Mouse (Mus musculus) lung, embryonic 15.5 days (tissue): ENCODE measurements around the gene Kmt2e. TPM values are rescaled to one million over a fixed set of nuclear protein-coding genes. Genes with fewer than 3 reads are reported as not detected.

Experiments used
- ATAC-seq: fragments of 200-750 bp; cut with Nextera tagmentation; 2 replicates; pipeline ENCODE4 v1.8.0; 2017; ENCODE audit warnings: moderate number of reproducible peaks, borderline replicate concordance; ENCODE audit not compliant: low FRiP score, low TSS enrichment; ENCODE audit errors: extremely low read depth
- H3K27ac ChIP-seq: fragments of 300-500 bp; sonication (generic); 2 replicates; pipeline ENCODE4 v1.5.1; 2015; ENCODE audit warnings: moderate library complexity, mild to moderate bottlenecking, inconsistent platforms
- H3K27me3 ChIP-seq: fragments of 300-500 bp; sonication (generic); 2 replicates; pipeline ENCODE4 v1.6.1; 2015; ENCODE audit warnings: inconsistent platforms
- H3K36me3 ChIP-seq: fragments of 300-500 bp; sonication (generic); 2 replicates; pipeline ENCODE4 v1.6.1; 2015; ENCODE audit warnings: inconsistent platforms
- H3K4me1 ChIP-seq: fragments of 300-500 bp; sonication (generic); 2 replicates; pipeline ENCODE4 v1.6.1; 2015; ENCODE audit warnings: inconsistent platforms
- H3K4me2 ChIP-seq: fragments of 300-500 bp; sonication (generic); 2 replicates; pipeline ENCODE4 v1.6.1; 2015; ENCODE audit warnings: inconsistent platforms, mild to moderate bottlenecking, moderate library complexity
- H3K4me3 ChIP-seq: fragments of 300-500 bp; sonication (generic); 2 replicates; pipeline ENCODE4 v1.5.1; 2015; ENCODE audit warnings: mild to moderate bottlenecking, inconsistent platforms
- H3K9ac ChIP-seq: fragments of 300-500 bp; sonication (generic); 2 replicates; pipeline ENCODE4 v1.6.1; 2015; ENCODE audit warnings: inconsistent platforms
- H3K9me3 ChIP-seq: fragments of 300-500 bp; sonication (generic); 2 replicates; pipeline ENCODE4 v1.6.1; 2016; ENCODE audit warnings: inconsistent platforms
- WGBS: fragments of 180-500 bp; shearing (Covaris S2); methylation state at CpG from one replicate; pipeline ENCODE4 v1.1.7; 2015; 5-methylcytosine and 5-hydroxymethylcytosine counted together
- polyA plus RNA-seq: library from polyadenylated mRNA; unstranded; fragments of >200 nt; fragmentation: Nextera tagmentation; extraction: Ambion mirVana; gene quantifications from 2 replicates; pipeline ENCODE4 v1.2.1, GENCODE M21; 2015

Kmt2e gene
- polyA plus RNA-seq, 1 experiment from 2014 or later = 99.4 TPM

DNA sequence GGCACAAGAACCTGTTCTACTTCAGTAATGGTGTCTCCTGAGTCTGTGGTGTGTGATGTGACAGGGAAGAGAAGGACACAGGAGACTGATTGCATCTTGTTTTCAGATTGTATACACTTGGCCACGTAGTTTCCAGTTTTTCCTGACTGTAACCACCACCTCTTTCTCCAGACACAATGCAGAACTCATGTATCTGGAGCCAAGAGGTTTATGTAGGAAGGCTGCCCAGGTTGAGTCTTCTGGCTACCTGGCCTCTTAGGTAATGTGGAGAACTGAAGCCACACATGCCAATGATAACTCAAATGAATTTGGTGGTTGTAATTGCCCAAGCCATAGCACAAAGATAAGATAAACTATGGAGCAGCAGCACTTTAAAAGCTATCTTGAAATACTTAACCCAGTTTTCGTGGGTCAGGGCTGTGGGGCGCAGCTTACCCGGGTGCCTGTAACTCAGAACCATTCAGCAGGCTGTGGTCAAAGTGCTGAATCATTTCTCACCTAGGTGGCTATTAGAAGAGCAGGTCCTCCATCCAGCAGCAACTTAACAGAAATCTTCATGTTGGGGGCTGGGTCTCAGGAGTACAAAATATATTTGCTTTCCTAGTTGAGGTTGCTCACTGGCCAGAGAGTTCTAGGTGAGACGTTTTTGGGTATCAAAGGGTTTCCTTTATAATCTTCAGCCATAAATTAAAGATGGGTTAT is 21.8 kb upstream of the Kmt2e start:
- no peak for ATAC-seq
- Histone ChIP-seq H3K27me3 (no peaks in the 10 kb centered on the region), H3K4me1 (peaks cover 38% of the 10 kb centered on the region), H3K9me3 (no peaks in the 10 kb centered on the region), H3K4me2 (no peak overlapping the region), H3K4me3 (no peak overlapping the region), H3K9ac (no peak overlapping the region), H3K36me3 (peaks cover 5% of the 10 kb centered on the region; the same call in 1 of the 2 replicates), H3K27ac (no peak overlapping the region)
- WGBS = 72% methylated on average over 5 of the region's 5 CpGs

DNA sequence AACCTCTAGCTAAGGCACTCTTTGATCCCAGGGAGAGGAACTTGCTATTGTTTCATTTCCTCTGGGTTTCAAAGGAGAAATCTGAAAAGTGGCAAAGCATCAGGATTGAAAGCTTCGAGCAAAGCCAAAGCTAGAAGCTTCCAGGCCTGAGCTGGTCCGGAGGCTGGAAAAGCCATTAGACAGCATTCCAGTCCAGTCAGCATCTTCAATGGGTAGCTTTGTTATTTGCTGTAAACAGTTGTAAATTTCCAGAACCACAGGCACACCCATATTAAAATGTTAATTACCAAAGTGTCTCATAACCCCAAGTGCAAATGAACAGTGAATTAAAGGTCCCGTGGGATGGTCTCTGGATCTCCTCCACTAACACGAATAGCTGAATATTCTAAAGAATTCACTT is 21.2 kb upstream of the Kmt2e start:
- 66% methylated on average over 4 of the region's 4 CpGs for WGBS
- H3K27ac ChIP-seq = no peak overlapping the region

DNA sequence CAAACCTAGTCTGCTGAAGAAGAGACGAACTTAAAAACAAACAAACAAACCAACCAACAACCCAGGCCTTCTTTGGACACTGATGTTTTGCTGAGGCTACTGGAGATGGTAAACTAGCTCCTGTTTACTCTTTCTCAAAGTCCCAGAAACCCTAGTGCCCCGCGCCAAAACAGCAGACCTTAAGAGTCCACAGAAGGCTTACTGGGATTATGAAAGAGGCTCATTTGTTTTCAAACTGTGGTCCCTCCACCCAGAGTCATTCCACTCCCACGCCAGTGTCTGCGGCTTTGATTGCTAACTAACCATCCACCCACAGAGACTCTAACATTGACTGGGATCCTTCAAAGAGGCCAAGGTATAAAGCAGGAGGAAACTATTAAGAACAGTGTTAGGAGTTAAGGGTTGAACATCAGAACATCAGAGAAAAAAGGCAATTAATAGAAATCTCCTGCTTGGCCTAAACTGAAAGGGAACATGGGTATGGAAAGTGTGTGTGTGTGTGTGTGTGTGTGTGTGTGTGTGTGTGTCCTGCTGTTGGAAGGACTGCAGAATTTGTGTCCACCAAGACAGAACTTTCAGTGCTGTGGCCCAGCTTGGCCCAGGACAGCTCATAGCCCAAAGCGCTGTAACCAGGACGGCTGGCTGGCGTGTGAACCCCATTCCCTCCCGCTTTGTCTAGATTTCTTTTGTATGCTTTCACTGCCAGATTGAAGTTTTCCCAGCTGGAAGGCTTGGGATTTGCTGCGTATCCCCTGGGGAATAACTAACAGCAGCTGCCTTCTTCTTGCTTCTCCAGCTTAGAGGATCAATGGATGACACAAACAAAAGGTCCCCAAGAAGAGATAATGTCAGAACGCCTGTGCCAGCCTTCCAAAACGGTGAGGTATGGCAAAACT is 20.4 kb upstream of the Kmt2e start:
- Histone ChIP-seq H3K9ac (no peak overlapping the region), H3K4me2 (no peak overlapping the region), H3K9me3 (no peaks in the 10 kb centered on the region), H3K4me1 (peaks cover 39% of the 10 kb centered on the region), H3K27ac (peak overlapping the region; percentile 30; the same call in 1 of the 2 replicates), H3K4me3 (no peak overlapping the region), H3K27me3 (no peaks in the 10 kb centered on the region), H3K36me3 (peaks cover 5% of the 10 kb centered on the region; the same call in 1 of the 2 replicates)
- no peak for ATAC-seq
- 61% methylated on average over 12 of the region's 12 CpGs for WGBS

More for the DNA sequence above, 21.2 kb upstream of the Kmt2e start:
- ATAC-seq = no peak
- no peak overlapping the region for H3K4me3 ChIP-seq
- H3K27me3 ChIP-seq = no peaks in the 10 kb centered on the region
- peaks cover 40% of the 10 kb centered on the region for H3K4me1 ChIP-seq
- H3K9ac ChIP-seq = no peak overlapping the region
- H3K9me3 ChIP-seq = no peaks in the 10 kb centered on the region
- no peak overlapping the region for H3K4me2 ChIP-seq
- peaks cover 5% of the 10 kb centered on the region; the same call in 1 of the 2 replicates for H3K36me3 ChIP-seq

DNA sequence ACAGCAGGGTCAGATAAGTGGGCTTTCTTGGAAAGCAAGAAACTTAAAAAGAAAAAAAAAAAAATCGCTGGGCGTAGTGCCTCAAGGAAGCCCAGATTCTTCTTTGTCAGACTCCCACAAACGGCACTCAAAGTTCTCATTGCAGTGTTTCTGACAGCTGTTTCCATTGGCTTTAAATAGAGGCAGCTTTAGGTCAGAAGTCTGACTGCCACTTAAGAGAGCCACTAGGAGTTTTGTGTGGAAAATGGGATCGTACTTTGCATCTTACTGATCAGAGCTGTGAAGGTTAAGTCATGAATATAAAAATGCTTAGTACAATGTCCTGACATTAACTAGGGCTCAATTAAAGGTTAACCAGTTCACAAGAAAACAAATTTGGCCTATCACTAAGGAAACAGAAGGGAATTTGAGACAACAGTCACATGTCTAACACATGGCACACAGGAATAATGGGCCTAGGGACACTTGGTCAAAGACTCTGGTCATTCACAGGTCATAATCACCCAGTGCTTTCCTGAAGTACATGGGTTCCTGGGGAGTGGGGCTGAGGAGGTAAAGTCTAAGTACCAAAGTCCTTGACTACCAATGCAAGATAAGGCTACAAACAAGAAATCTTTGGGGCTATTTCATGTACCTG is 19.6 kb upstream of the Kmt2e start:
- peaks cover 47% of the 10 kb centered on the region for H3K4me1 ChIP-seq
- ATAC-seq = no peak
- 52% methylated on average over 4 of the region's 4 CpGs for WGBS

DNA sequence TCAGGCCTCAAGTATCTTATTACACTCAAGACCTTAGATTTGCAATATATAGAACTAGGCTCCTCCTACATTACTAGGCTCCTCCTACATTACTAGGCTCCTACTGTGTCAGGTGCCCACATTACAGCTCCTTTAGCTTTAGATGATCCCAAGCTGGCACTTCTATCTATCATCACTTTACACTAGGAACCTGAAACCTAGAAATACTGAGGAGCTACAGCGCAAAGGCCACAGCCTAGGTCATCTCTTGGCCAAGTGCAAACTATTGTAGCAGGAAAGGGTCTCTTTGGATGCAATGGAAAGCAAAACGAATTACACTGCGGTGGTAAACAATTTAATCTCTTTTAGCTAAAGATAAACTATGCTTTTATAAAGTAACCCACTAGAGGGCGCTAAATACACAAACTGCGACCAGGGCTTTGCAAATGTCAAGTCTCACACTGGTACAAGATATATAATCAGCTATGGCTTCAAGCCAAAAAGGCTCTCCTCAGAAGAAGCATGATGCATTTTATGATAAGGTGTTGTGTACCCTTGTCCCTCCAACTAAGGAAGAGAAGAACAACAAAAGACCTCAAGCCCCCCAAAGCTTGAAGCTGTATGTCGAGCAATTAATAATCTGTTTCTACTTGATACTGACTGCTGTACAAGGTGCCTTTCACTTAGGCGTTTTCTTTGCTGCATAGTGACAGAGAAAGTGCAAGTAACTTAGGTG is 18.5 kb upstream of the Kmt2e start:
- no peak overlapping the region for H3K4me3 ChIP-seq
- H3K9ac ChIP-seq = no peak overlapping the region
- ATAC-seq = no peak
- 0 out of 2 replicates have a peak overlapping the region, but pooled peaks have one; percentile 20 for H3K27ac ChIP-seq
- H3K9me3 ChIP-seq = no peaks in the 10 kb centered on the region
- no peak overlapping the region for H3K4me2 ChIP-seq
- peaks cover 55% of the 10 kb centered on the region for H3K4me1 ChIP-seq
- 26% methylated on average over 7 of the region's 7 CpGs for WGBS
- no peaks in the 10 kb centered on the region for H3K27me3 ChIP-seq
- no peaks in the 10 kb centered on the region for H3K36me3 ChIP-seq

More for the DNA sequence above, 19.6 kb upstream of the Kmt2e start:
- Histone ChIP-seq H3K9ac (no peak overlapping the region), H3K36me3 (peaks cover 3% of the 10 kb centered on the region; the same call in 1 of the 2 replicates), H3K9me3 (no peaks in the 10 kb centered on the region), H3K27ac (no peak overlapping the region), H3K4me3 (no peak overlapping the region), H3K27me3 (no peaks in the 10 kb centered on the region), H3K4me2 (no peak overlapping the region)

DNA sequence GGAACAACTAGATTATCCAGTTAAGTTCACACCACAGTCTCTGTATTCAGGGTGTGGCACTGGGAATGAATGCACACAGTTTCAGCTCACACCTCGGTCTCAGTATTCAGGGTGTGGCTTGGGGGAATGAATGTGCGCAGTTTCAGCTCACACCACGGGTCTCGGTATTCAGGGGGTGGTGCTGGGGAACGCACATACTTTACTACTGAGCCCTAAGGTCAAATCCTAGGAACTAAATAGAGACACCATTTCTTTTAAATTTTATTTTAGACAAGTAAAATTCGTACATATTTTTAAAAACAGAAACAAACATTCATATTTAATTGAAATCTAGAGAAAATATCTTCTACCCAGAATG is 18.0 kb upstream of the Kmt2e start:
- 48% methylated on average over 6 of the region's 6 CpGs for WGBS
- no peak for ATAC-seq
- Histone ChIP-seq H3K27me3 (no peaks in the 10 kb centered on the region), H3K9me3 (no peaks in the 10 kb centered on the region), H3K9ac (no peak overlapping the region), H3K4me3 (no peak overlapping the region), H3K36me3 (no peaks in the 10 kb centered on the region), H3K4me2 (no peak overlapping the region), H3K4me1 (peaks cover 57% of the 10 kb centered on the region), H3K27ac (0 out of 2 replicates have a peak overlapping the region, but pooled peaks have one; percentile 20)

DNA sequence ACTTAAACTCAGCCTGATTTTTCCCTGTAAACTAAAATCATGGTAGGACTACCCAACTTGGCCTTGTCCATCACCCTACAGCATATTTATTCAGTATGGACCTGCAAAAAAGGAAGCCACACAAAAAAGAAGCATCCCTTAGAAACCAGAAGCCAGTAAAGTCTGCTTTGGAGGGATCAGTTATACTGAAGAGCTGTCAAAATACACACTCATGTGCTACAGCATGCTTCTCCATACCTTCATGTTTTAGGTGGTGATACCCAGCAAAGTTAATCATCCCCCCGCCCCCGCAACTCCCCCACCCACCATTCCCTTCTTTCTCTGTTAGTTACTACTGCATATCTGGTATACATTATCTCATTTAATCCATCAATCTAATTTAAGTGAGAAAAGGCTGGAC is 16.5 kb upstream of the Kmt2e start:
- H3K36me3 ChIP-seq = peaks cover 2% of the 10 kb centered on the region; the same call in 1 of the 2 replicates
- H3K4me1 ChIP-seq = peaks cover 57% of the 10 kb centered on the region
- peak overlapping the region; percentile 76 for H3K4me2 ChIP-seq
- H3K9ac ChIP-seq = no peak overlapping the region; the same call in 1 of the 2 replicates
- peak overlapping the region; percentile 56 for H3K4me3 ChIP-seq
- H3K27me3 ChIP-seq = no peaks in the 10 kb centered on the region
- no peaks in the 10 kb centered on the region for H3K9me3 ChIP-seq
- WGBS = 47% methylated on average over 2 of the region's 2 CpGs
- no peak for ATAC-seq
- peak overlapping the region; percentile 95 for H3K27ac ChIP-seq

DNA sequence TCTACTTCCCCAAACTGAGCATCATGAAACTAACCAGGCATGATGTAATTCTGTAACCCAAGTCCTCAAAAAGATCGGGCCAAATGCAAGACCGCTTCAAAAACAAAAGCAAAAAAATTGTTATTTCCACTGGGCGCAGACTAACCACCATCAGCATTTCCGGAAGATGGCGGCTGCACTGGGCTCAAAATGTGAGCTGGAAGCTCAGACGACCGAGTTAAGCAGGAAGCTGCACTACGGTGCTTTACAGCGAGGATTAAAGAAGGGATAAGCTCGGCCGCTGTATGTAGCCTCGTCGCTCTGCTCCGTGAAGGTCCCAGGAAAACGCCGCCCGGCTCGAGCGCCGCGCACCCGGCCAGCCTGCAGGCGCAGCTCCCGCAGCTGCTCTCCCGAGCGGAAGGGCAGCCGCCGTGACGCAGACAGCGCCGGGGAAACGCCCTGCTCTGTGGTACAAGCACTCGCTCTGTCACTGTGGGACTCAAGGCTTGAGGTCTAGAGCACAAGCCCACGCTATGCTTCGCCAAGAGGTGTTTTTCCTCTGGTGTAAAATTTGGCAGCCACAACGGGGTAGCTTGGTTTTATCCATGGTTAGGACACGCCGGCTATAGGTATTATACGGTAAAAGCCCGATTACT is 16.0 kb upstream of the Kmt2e start:
- Histone ChIP-seq H3K36me3 (peaks cover 6% of the 10 kb centered on the region), H3K4me3 (peak overlapping the region; percentile 56), H3K27ac (peak overlapping the region; percentile 95), H3K4me1 (peaks cover 53% of the 10 kb centered on the region), H3K9me3 (no peaks in the 10 kb centered on the region), H3K9ac (peak overlapping the region; percentile 58), H3K4me2 (peak overlapping the region; percentile 76), H3K27me3 (no peaks in the 10 kb centered on the region)
- ATAC-seq = peak; percentile 91; the same call in 1 of the 2 replicates
- WGBS = under 1% methylated on average over 40 of the region's 40 CpGs

DNA sequence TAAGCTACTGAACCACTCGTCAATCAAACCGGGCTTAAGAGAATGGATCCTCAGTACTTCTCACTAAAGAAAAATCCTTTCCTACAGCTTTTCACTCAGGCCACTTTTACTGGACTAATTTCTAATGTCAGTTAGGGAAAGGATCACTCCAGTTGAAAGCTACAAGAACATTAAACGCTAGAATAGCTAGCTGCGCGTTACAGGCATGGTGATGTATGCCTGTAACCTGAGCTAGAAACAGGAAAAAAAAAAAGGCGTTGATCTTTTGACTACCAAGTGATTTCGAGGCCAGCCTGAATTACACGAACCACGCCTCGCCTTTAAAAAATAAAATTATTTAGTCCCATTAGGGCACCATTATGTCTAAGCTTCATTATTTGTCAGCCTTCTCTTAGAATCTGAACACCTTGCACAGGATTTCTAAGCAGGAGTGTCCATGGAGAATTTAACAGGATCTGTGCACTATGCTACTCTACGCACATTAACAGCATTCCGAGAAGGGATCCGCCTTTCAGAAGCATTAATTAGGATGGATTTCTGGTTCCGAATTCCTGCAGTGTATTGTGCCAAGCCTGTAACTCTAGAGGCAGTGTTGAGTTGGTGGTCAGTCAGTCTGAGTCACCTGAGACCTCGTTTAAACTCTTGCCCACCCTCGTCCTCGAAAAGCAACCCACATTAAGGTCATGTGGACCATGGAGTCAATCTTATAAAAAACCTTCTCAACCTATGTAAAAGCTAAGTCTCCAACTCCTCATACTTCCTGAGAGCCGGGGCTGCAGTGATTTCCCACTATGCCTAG is 15.2 kb upstream of the Kmt2e start:
- Histone ChIP-seq H3K9me3 (no peaks in the 10 kb centered on the region), H3K4me2 (peak overlapping the region; percentile 76), H3K27me3 (no peaks in the 10 kb centered on the region), H3K4me1 (peaks cover 49% of the 10 kb centered on the region), H3K4me3 (peak overlapping the region; percentile 56), H3K9ac (peak overlapping the region; percentile 58), H3K36me3 (peaks cover 9% of the 10 kb centered on the region), H3K27ac (peak overlapping the region; percentile 95)
- no peak for ATAC-seq
- 3% methylated on average over 18 of the region's 18 CpGs for WGBS

DNA sequence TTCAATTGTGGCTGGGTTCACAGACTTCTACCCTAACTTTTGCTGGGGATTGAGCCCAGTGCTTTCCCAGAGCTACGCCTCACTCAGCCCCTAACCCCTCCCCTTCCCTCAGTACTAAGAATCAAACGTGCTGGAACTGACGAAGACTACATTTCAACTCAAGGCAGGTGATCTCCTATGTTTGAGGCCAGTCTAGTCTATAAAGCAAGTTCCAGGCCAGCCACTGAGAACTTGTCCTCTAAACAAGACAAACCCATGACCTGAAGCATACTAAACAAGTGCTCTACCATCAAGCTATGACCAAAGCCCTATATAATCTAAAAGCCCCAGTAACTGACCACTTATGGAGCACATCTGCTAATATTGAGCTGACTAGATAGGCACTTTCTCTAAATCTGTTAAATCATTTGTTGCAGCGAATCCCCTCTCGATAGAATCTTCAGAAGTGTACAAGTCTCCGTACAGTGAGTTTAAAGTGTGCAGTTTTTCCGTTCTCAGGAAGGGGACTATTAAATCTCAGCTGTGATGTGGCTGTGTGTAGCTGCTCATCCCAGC is 14.5 kb upstream of the Kmt2e start:
- H3K9ac ChIP-seq = no peak overlapping the region
- H3K36me3 ChIP-seq = peaks cover 16% of the 10 kb centered on the region
- no peaks in the 10 kb centered on the region for H3K27me3 ChIP-seq
- ATAC-seq = no peak
- no peak overlapping the region for H3K27ac ChIP-seq
- H3K9me3 ChIP-seq = no peaks in the 10 kb centered on the region
- peaks cover 42% of the 10 kb centered on the region for H3K4me1 ChIP-seq
- WGBS = 32% methylated on average over 7 of the region's 7 CpGs
- no peak overlapping the region; the same call in 1 of the 2 replicates for H3K4me3 ChIP-seq
- H3K4me2 ChIP-seq = peak overlapping the region; percentile 76
